Mouse (Mus musculus): ENCODE measurements around the gene Dgcr6. TPM values are rescaled to one million over a fixed set of nuclear protein-coding genes. Genes with fewer than 3 reads are reported as not detected.

Gene Dgcr6
- polyA plus RNA-seq, 1 experiment from 2014 or later = 67.4 TPM

DNA sequence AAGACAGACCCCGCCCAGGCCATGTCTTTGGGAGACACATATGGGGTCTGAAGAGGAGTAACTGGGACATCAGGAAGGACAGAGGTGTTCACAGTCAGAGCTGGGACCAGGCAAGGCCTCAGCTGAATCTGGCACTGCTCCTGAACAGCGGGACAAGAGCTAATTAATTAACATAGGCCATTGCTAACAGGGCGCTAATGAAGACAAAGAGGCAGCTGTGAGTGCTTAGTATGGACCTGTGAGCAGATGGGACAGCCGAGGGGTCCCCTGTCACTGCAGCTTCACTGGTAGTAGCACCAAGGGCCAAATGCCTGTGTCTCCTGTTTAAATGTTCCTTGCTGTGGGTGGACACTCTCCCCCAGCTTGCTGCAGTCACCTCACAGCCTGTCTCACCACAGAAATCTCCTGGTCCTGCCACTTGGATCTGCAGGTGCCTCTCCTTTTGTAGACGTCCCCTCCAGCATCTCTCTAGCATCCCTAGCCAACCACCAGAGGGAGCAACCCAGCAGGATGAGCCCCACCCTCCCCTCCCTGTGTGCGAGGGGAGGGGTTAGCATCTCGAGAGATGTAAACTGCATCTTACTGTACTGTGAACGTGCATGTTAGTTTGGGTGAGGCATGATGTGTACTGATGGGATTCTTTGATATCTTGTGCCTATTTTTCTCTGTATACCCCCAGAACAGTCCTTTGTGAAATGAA, 66.5 kb downstream of the Dgcr6 start:
- H3K27ac ChIP-seq (ENCODE audit: low read length) = no peak overlapping the region
- 0 out of 2 replicates have a peak, but pooled peaks have one; percentile 58 for ATAC-seq (replicated peaks; ENCODE audit: extremely low read depth, insufficient read depth, low FRiP score)
- H3K4me2 ChIP-seq (ENCODE audit: low read depth, low read length) = no peak overlapping the region
- no peak overlapping the region for H3K4me3 ChIP-seq (ENCODE audit: low read length)
- H3K27me3 ChIP-seq (ENCODE audit: control insufficient read depth, insufficient read depth, low read length) = 0 out of 2 replicates have a peak, but pooled peaks cover 2% of the 10 kb centered on the region
- no peaks in the 10 kb centered on the region for H3K4me1 ChIP-seq (ENCODE audit: control insufficient read depth, insufficient read depth, low read length)
- no peak overlapping the region for H3K9ac ChIP-seq (ENCODE audit: low read length)
- no peaks in the 10 kb centered on the region for H3K36me3 ChIP-seq (ENCODE audit: control insufficient read depth, insufficient read depth)
- WGBS = 20% methylated on average over 8 of the region's 8 CpGs
- H3K9me3 ChIP-seq (replicated peaks; ENCODE audit: control insufficient read depth, low read length) = no peaks in the 10 kb centered on the region

Other genes with a start within 250 kb of the Dgcr6 start
- gene B830017H08Rik, start 219.7 kb upstream of the Dgcr6 start, polyA plus RNA-seq (2015; fragmentation: Nextera tagmentation; extraction: Ambion mirVana) = not detected in 2 replicates
- 2.0 and 2.6 TPM in 2 replicates for gene Car15, start 214.5 kb upstream of the Dgcr6 start, polyA plus RNA-seq (2015; fragmentation: Nextera tagmentation; extraction: Ambion mirVana)
- gene Gm20518, start 161.2 kb upstream of the Dgcr6 start, polyA plus RNA-seq (2015; fragmentation: Nextera tagmentation; extraction: Ambion mirVana) = 0.14 and 0.32 TPM in 2 replicates
- gene Tssk1, start 158.6 kb upstream of the Dgcr6 start, polyA plus RNA-seq (2015; fragmentation: Nextera tagmentation; extraction: Ambion mirVana) = 0.04 and 0.05 TPM in 2 replicates
- gene Dgcr2, start 154.3 kb upstream of the Dgcr6 start, polyA plus RNA-seq (2015; fragmentation: Nextera tagmentation; extraction: Ambion mirVana) = 46.9 and 55.2 TPM in 2 replicates
- gene Tssk2, start 154.2 kb upstream of the Dgcr6 start, polyA plus RNA-seq (2015; fragmentation: Nextera tagmentation; extraction: Ambion mirVana) = not detected in 2 replicates
- 31.6 and 32.7 TPM in 2 replicates for gene Ess2, start 141.5 kb upstream of the Dgcr6 start, polyA plus RNA-seq (2015; fragmentation: Nextera tagmentation; extraction: Ambion mirVana)
- not detected in 2 replicates for gene Gsc2, start 137.8 kb upstream of the Dgcr6 start, polyA plus RNA-seq (2015; fragmentation: Nextera tagmentation; extraction: Ambion mirVana)
- gene Slc25a1, start 124.6 kb upstream of the Dgcr6 start, polyA plus RNA-seq (2015; fragmentation: Nextera tagmentation; extraction: Ambion mirVana) = 27.2 and 27.9 TPM in 2 replicates
- not detected in 2 replicates for gene Vpreb2, start 72.4 kb upstream of the Dgcr6 start, polyA plus RNA-seq (2015; fragmentation: Nextera tagmentation; extraction: Ambion mirVana)
- 7.2 and 7.3 TPM in 2 replicates for gene Prodh, start 37.3 kb downstream of the Dgcr6 start, polyA plus RNA-seq (2015; fragmentation: Nextera tagmentation; extraction: Ambion mirVana)
- 0.16 and 0.85 TPM in 2 replicates for gene Rtn4r, start 74.8 kb downstream of the Dgcr6 start, polyA plus RNA-seq (2015; fragmentation: Nextera tagmentation; extraction: Ambion mirVana)
- gene Ccdc188, start 165.0 kb downstream of the Dgcr6 start, polyA plus RNA-seq (2015; fragmentation: Nextera tagmentation; extraction: Ambion mirVana) = 0.17 TPM in 1 of 2 replicates, not detected in the other
- gene Zdhhc8, start 182.3 kb downstream of the Dgcr6 start, polyA plus RNA-seq (2015; fragmentation: Nextera tagmentation; extraction: Ambion mirVana) = 16.3 and 22.7 TPM in 2 replicates
- 65.9 and 69.9 TPM in 2 replicates for gene Trmt2a, start 195.8 kb downstream of the Dgcr6 start, polyA plus RNA-seq (2015; fragmentation: Nextera tagmentation; extraction: Ambion mirVana)
- gene Ranbp1, start 195.9 kb downstream of the Dgcr6 start, polyA plus RNA-seq (2015; fragmentation: Nextera tagmentation; extraction: Ambion mirVana) = 295 and 343 TPM in 2 replicates
- 3.2 TPM in 1 of 2 replicates, not detected in the other for gene Gm49776, start 205.5 kb downstream of the Dgcr6 start, polyA plus RNA-seq (2015; fragmentation: Nextera tagmentation; extraction: Ambion mirVana)
- 19.0 and 20.3 TPM in 2 replicates for gene Dgcr8, start 236.4 kb downstream of the Dgcr6 start, polyA plus RNA-seq (2015; fragmentation: Nextera tagmentation; extraction: Ambion mirVana)

Measured in heart, embryonic 16.5 days (tissue).